Mouse (Mus musculus) thymus, postnatal 14 days (tissue): ENCODE data around the gene Isca1.
"Not testable (repeated sequence)": the region's sequence is repeated elsewhere in the genome, so short reads cannot be mapped to it uniquely, and the experiment has no call there.

Experiments used
- DNase-seq: peaks from one replicate; pipeline ENCODE4 v3.0.0; 2021

The Isca1 gene

GRCm38 (mm10) chr13:59746164-59746563 lies 23.4 kb downstream of the Isca1 start:
- DNase-seq = no peak

DNA sequence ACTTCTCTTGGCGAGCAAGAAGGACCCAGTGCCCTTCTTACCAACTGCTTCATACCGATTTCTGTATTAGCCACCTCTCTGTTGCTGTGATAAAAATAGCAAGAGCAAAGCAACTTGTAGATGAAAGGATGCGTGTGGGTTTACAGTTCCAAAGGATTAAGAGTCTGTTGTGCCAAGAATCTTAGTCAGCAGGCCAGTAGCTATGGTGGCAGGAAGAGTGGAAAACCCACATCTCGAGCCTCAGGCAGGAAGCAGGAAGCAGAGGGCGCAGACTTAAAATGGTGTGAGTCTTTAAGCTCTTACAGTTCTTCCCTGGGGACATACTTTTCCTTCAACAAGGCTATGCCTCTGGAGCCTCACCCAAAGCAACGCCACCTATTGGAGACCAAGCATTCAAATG lies 24.1 kb downstream of the Isca1 start:
- no peak for DNase-seq

GRCm38 (mm10) chr13:59741697-59742096 lies 27.9 kb downstream of the Isca1 start:
- DNase-seq = peak; percentile 31

DNA sequence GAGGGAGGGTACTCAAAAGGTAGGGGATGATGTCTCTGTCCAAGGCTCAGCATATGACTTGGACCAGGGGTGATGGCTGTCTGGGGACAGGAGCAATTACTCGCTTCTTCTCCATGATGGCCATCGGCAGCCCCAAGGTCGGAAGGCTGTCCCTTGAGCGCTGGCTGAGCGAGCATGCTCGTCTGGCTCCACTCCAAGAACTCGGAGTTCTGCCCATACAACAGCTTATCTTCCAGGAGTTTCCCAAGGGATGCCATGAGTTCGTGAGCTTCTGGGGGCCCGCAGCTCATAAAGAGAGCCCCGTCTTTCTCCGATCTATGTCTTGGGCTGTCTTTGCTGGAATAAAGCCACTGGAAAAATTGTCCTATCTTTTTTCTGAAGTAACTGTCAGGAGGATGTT lies 28.5 kb downstream of the Isca1 start:
- no peak for DNase-seq

DNA sequence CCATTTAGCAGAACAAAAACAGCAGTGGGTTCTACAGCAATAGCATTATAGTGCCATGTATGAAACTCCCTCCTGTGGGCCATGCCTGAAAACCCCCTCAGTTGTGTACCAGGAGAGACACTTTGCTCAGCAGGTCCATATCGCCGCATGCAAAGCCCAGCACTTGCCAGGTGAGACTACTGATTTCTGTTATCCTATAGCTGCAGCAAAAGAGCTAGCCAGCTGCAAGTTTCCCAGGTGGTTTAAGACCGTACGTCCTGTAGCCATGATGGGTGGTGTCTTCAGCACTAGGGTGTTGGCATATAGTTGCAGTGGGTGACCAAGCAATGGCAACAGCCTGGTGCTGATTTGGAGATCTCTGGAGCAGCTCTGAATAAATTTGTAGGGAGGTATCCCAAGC lies 30.2 kb downstream of the Isca1 start:
- DNase-seq = no peak

- no peak for DNase-seq
These were observed 31.2 kb downstream of the Isca1 start for GRCm38 (mm10) chr13:59738455-59738854.

DNA sequence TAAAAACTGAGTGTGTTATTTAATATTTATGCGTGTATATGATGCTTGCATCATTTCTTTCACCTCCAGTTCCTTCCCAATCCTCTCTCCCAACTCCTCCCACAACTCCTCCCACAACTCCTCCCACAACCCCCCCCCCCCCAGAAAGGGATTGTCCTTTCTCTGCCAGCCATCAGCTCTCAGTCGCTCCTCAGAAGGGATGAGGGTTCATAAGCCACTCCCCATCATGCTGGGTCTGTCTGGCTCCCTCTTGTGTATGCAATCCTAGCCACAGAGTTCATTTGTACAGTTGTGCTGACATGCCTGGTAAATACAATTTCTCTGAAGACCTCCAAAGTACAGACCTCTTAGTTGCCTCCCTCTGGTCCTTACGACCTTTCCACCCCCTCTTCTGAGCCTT lies 34.4 kb downstream of the Isca1 start:
- DNase-seq = no peak

DNA sequence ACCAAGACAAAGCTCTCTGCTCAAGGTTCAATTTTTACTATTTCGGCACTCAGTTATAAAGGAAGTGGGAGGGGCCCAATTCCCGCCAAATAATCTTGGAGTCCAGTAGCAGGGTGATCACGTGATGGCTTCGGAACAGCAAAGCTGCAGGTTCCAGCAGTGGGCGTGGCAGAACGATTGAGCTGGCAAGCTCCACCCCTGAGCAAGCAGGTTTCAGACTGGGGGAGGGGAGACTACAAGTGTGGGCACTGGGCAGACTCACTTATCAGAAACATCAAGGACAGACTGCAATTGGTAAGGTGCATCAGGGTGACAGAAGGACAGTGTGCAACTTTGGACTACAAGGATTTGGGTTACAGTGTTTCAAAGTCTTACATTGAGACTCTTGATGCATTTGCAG lies 35.3 kb downstream of the Isca1 start:
- not testable (repeated sequence) for DNase-seq

DNA sequence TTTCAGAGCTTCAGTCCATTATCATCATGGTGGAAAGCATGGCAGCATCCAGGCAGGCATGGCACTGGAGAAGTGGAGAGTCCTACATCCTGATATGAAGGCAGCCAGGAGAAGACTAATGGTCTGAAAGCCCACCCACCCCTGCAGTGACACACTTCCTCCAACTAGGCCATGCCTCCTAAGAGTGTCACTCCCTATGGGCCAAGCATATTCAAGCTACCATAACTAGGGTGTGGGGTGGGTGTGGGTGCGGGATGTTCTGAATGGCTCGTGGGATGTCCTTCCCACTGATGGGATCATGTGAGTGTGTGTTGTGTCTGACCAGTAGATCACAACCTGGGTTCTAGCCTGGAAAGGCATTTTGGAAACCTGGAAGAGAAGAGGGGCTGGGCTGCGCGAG lies 35.7 kb downstream of the Isca1 start:
- no peak for DNase-seq

DNA sequence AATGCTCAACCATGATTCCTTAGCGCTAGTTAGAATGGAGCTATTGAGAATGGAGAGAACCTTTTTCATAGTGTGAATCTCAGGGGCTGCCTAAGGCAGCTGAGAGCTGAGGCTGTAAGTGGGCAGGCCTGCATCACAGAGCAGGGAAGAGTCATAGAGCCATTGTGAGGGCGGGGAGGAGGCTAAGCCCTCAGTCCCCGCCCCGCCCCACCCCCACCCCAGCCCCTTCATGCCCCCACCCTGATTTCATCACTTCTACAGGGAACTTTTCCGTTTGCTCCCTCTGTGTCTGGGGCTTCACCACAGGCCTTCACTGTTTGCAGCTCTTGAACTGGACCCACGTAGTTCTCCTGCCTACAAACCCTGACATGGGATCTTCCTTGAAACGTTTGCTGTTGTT lies 38.0 kb downstream of the Isca1 start, which contains the start of gene Spata31d1d:
Spata31d1d (minus strand) TSS at position 101 of the 400 bp plus-strand sequence.
- DNase-seq = no peak

- DNase-seq = peak; percentile 83
These were observed 41.1 kb downstream of the Isca1 start for GRCm38 (mm10) chr13:59728378-59729093.

GRCm38 (mm10) chr13:59726139-59726867 lies 43.3 kb downstream of the Isca1 start:
- DNase-seq = no peak

DNA sequence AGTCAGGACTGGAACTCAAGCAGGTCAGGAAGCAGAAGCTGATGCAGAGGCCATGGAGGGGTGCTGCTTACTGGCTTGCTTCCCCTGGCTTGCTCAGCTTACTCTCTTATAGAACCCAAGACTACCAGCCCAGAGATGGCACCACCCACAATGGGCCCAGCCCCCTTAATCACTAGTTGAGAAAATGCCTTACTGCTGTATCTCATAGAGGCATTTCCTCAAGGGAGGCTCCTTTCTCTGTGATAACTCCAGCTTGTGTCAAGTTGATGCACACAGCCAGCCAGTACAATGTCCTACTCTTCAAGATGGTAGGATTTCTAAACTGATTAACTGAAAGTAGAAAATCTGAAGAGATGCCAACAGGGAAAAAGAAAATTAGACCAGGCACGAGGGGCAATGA lies 47.5 kb downstream of the Isca1 start:
- DNase-seq = not testable (repeated sequence)

GRCm38 (mm10) chr13:59719475-59719874 lies 50.1 kb downstream of the Isca1 start:
- no peak for DNase-seq

GRCm38 (mm10) chr13:59718857-59719440 lies 50.7 kb downstream of the Isca1 start:
- DNase-seq = not testable (repeated sequence)

- DNase-seq = no peak
These were observed 55.9 kb downstream of the Isca1 start for GRCm38 (mm10) chr13:59713710-59714109.

- DNase-seq = not testable (repeated sequence)
These were observed 57.6 kb downstream of the Isca1 start, which contains the start of gene Spata31d1b for GRCm38 (mm10) chr13:59711984-59712383. Gene Spata31d1b (plus strand): TSS chr13:59712284.

DNA sequence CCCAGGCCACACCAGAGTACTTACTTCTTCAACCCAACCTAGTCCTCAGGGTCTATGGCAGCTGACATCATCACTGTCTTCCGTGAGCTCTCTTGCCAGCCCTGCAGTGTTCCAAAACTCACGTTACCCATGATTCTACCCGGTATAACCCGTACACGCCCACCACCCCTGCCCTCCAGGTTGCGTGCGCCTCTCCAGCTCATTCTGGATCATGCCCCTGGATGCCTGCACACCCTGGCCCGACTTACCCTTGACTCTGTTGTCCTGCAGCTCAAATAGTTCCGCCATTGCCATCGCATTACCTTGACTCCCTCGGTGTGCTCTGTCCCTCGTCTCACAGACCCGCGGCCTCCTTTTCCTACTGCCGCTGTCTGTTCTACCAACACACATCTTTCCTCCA lies 59.4 kb downstream of the Isca1 start, which contains the start of gene Spata31d1a:
Spata31d1a (minus strand) TSS at position 101 of the 400 bp plus-strand sequence.
- DNase-seq = no peak
